Mouse (Mus musculus): ENCODE measurements around the gene Cbarp. TPM values are rescaled to one million over a fixed set of nuclear protein-coding genes. Genes with fewer than 3 reads are reported as not detected.
"Not testable (repeated sequence)": the region's sequence is repeated elsewhere in the genome, so short reads cannot be mapped to it uniquely, and the experiment has no call there.

The Cbarp gene
- total RNA-seq, 2 experiments from 2014 or later, result 3.0 to 3.3 TPM

- no peak for DNase-seq
- intact Hi-C loops (cut with DNase I), result no loop called here
These were observed 30.6 kb upstream of the Cbarp start for GRCm38 (mm10) chr10:80171252-80171651.

GRCm38 (mm10) chr10:80170601-80171021, 30.0 kb upstream of the Cbarp start:
- intact Hi-C loops (cut with DNase I), result no loop called here
- no peak for DNase-seq

GRCm38 (mm10) chr10:80170052-80170451, 29.4 kb upstream of the Cbarp start:
- intact Hi-C loops (cut with DNase I), result no loop called here
- DNase-seq, result no peak

- intact Hi-C loops (cut with DNase I), result no loop called here
- no peak for DNase-seq
These were observed 29.0 kb upstream of the Cbarp start for GRCm38 (mm10) chr10:80169651-80170050.

GRCm38 (mm10) chr10:80169070-80169469, 28.4 kb upstream of the Cbarp start:
- DNase-seq, result no peak
- intact Hi-C loops (cut with DNase I), result no loop called here

- DNase-seq, result peak; percentile 94 to 97
- intact Hi-C loops (cut with DNase I), result no loop called here
These were observed 27.5 kb upstream of the Cbarp start for GRCm38 (mm10) chr10:80168038-80168661.

- peak; percentile 98 to 99 for DNase-seq
- intact Hi-C loops (cut with DNase I), result no loop called here
These were observed 26.9 kb upstream of the Cbarp start for GRCm38 (mm10) chr10:80167460-80168037.

- DNase-seq; intact Hi-C loops (cut with DNase I): not testable (repeated sequence)
These were observed 25.5 kb upstream of the Cbarp start for GRCm38 (mm10) chr10:80166136-80166535.

GRCm38 (mm10) chr10:80165392-80166128, 24.9 kb upstream of the Cbarp start, which contains the start of gene Cirbp:
TSS of gene Cirbp (plus strand) at chr10:80165985.
- intact Hi-C loops (cut with DNase I), result loop anchor here (1.0 kb wide), 1 partner anchor 20 kb away; no protein-coding TSS in a partner anchor
- no peak for DNase-seq

- intact Hi-C loops (cut with DNase I), result loop anchor here (1.0 kb wide), 1 partner anchor 20 kb away; no protein-coding TSS in a partner anchor
- DNase-seq, result peak; percentile 95 to 98
These were observed 24.3 kb upstream of the Cbarp start for GRCm38 (mm10) chr10:80164998-80165344.

- intact Hi-C loops (cut with DNase I), result no loop called here
- DNase-seq, result no peak
These were observed 23.7 kb upstream of the Cbarp start for GRCm38 (mm10) chr10:80164161-80164997.

GRCm38 (mm10) chr10:80163721-80164120, 23.1 kb upstream of the Cbarp start:
- intact Hi-C loops (cut with DNase I), result no loop called here
- no peak for DNase-seq

- no peak for DNase-seq
- intact Hi-C loops (cut with DNase I), result no loop called here
These were observed 22.2 kb upstream of the Cbarp start for GRCm38 (mm10) chr10:80162716-80163299.

GRCm38 (mm10) chr10:80162243-80162608, 21.6 kb upstream of the Cbarp start:
- intact Hi-C loops (cut with DNase I), result no loop called here
- no peak for DNase-seq

- intact Hi-C loops (cut with DNase I), result no loop called here
These were observed 21.0 kb upstream of the Cbarp start for GRCm38 (mm10) chr10:80161522-80162242.

GRCm38 (mm10) chr10:80160455-80161371, 20.1 kb upstream of the Cbarp start:
- DNase-seq, result peak; percentile 87 to 94
- intact Hi-C loops (cut with DNase I), result no loop called here

More at GRCm38 (mm10) chr10:80161522-80162242, 21.0 kb upstream of the Cbarp start:
- peak in 1 of 2 experiments; percentile 57 for DNase-seq

GRCm38 (mm10) chr10:80159561-80160454, 19.2 kb upstream of the Cbarp start:
- DNase-seq, result peak; percentile 98 to 99
- intact Hi-C loops (cut with DNase I), result loop anchor here (1.0 kb wide), 1 partner anchor 11 kb away; no protein-coding TSS in a partner anchor
